Mouse (Mus musculus) heart, adult 2 months (tissue): ENCODE results near the gene Bnip3. TPM values are rescaled to one million over a fixed set of nuclear protein-coding genes. Genes with fewer than 3 reads are reported as not detected.

Experiments
- DNase-seq, 2 experiments: peaks; one replicate each; pipeline ENCODE4 v3.0.0; 2021
- H3K27ac ChIP-seq: fragments of 200-600 bp; 2 replicates; pipeline ENCODE4 v1.8.1; 2022
- H3K27me3 ChIP-seq: fragments of 200-500 bp; 2 replicates; pipeline ENCODE4 v1.6.1; 2012; ENCODE audit warnings: mild to moderate bottlenecking, low read length, inconsistent platforms, mixed read lengths; ENCODE audit not compliant: control insufficient read depth, insufficient read depth
- H3K36me3 ChIP-seq: fragments of 200-500 bp; 2 replicates; pipeline ENCODE4 v1.6.1; 2012; ENCODE audit warnings: low read length, inconsistent platforms; ENCODE audit not compliant: control insufficient read depth, insufficient read depth
- H3K4me1 ChIP-seq: fragments of 200-500 bp; 2 replicates; pipeline ENCODE4 v1.6.1; 2011; ENCODE audit warnings: low read length; ENCODE audit not compliant: control insufficient read depth, insufficient read depth
- H3K4me3 ChIP-seq: fragments of 200-600 bp; 2 replicates; pipeline ENCODE4 v1.8.1; 2022
- H3K79me2 ChIP-seq: fragments of 200-500 bp; replicated peaks from 2 replicates; pipeline ENCODE4 v1.6.1; 2012; ENCODE audit warnings: mild to moderate bottlenecking, inconsistent platforms, low read length, moderate library complexity, mixed read lengths; ENCODE audit not compliant: control insufficient read depth, insufficient read depth
- H3K9ac ChIP-seq: fragments of 200-500 bp; 2 replicates; pipeline ENCODE4 v1.6.1; 2012; ENCODE audit warnings: low read depth, mild to moderate bottlenecking, control low read depth, inconsistent platforms, low read length, mixed read lengths
- CTCF ChIP-seq: fragments of 200-600 bp; IDR thresholded peaks from 2 replicates; pipeline ENCODE4 v1.8.1; 2022; ENCODE audit warnings: antibody characterized with exemption, mild to moderate bottlenecking, moderate library complexity
- EP300 ChIP-seq: fragments of 200-500 bp; IDR thresholded peaks from 2 replicates; pipeline ENCODE4 v1.6.1; 2011; ENCODE audit warnings: low read depth, low read length, control low read depth; ENCODE audit not compliant: insufficient read depth
- POLR2A ChIP-seq: fragments of 200-500 bp; IDR thresholded peaks from 2 replicates; pipeline ENCODE4 v1.6.1; 2011; ENCODE audit warnings: mild to moderate bottlenecking, low read depth, low read length, control low read depth; ENCODE audit not compliant: insufficient read depth
- WGBS: fragments of 180-500 bp; shearing (Covaris S2); methylation state at CpG from one replicate; pipeline ENCODE4 v1.1.7; 2018; 5-methylcytosine and 5-hydroxymethylcytosine counted together
- intact Hi-C: fragments of 180-260 bp; cut with DNase I; formaldehyde crosslinking; loops from one replicate; pipeline ENCODE4 v1.15.1; 2025
- polyA plus RNA-seq: library from polyadenylated mRNA; depleted of rRNA; stranded (reverse); fragments of >200 nt; gene quantifications from 2 replicates; pipeline ENCODE4 v1.2.3, GENCODE M21; 2012
- total RNA-seq, 2 experiments: library from RNA; stranded (reverse); gene quantifications; 2 replicates each; pipeline ENCODE4 v1.2.3; 2021

Bnip3 gene
- total and polyA plus RNA-seq, 3 experiments: 48.7 to 401 (median 270) TPM

DNA sequence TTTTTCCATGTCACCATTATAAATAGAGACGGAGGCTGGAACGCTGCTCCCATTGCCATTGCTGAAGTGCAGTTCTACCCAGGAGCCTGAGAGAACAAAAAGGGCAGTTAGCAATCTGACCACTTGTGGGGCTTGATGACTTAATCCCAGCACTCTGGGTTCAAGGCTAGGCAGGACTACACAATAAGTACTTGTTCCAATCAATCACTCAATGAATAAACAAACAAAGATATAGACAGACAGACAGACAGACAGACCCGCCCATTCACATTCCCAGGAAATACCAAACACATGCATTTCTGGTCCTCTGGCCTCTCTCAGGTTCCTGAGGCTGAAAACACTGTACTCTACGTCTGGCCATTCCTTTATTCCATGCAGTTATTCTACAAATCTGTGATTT is 10.6 kb downstream of the Bnip3 start:
- 80% methylated on average over 4 of the region's 4 CpGs for WGBS
- intact Hi-C loops: no loop called here
- H3K27me3 ChIP-seq: no peaks in the 10 kb centered on the region
- no peak overlapping the region for H3K4me3 ChIP-seq
- H3K36me3 ChIP-seq: peaks cover 18% of the 10 kb centered on the region
- TF ChIP-seq CTCF: no peak
- no peak for TF ChIP-seq EP300
- no peak for TF ChIP-seq POLR2A
- no peaks in the 10 kb centered on the region; the same call in 1 of the 2 replicates for H3K79me2 ChIP-seq
- H3K27ac ChIP-seq: no peak overlapping the region
- H3K9ac ChIP-seq: no peak overlapping the region
- H3K4me1 ChIP-seq: peaks cover under 1% of the 10 kb centered on the region; the same call in 1 of the 2 replicates
- DNase-seq: no peak

DNA sequence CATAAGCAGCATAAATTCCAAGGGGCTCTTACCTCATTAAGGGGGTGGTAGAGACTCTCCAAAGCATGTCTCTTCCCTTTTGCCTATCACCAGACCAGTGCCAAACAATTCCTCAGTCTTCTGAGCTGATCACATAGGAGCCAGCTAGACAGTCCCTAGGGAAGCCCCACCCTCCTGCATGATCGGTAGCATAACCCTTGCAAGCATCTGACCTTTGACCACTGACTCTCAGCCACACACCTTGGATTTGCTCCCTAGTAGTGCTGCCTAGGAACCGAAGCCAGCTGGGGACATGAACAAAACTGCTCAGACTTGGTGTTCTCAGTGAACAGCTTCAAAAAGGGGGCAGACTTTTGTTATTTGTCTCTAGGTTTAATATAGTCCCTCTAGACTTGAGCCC is 11.2 kb downstream of the Bnip3 start:
- H3K27me3 ChIP-seq: no peaks in the 10 kb centered on the region
- no peaks in the 10 kb centered on the region; the same call in 1 of the 2 replicates for H3K79me2 ChIP-seq
- intact Hi-C loops: no loop called here
- H3K9ac ChIP-seq: no peak overlapping the region
- WGBS: 48% methylated on average over 2 of the region's 2 CpGs
- no peaks in the 10 kb centered on the region; the same call in 1 of the 2 replicates for H3K4me1 ChIP-seq
- TF ChIP-seq CTCF (no peak), EP300 (no peak), POLR2A (no peak)
- no peak overlapping the region for H3K4me3 ChIP-seq
- DNase-seq: no peak
- no peak overlapping the region for H3K27ac ChIP-seq
- peaks cover 16% of the 10 kb centered on the region for H3K36me3 ChIP-seq

DNA sequence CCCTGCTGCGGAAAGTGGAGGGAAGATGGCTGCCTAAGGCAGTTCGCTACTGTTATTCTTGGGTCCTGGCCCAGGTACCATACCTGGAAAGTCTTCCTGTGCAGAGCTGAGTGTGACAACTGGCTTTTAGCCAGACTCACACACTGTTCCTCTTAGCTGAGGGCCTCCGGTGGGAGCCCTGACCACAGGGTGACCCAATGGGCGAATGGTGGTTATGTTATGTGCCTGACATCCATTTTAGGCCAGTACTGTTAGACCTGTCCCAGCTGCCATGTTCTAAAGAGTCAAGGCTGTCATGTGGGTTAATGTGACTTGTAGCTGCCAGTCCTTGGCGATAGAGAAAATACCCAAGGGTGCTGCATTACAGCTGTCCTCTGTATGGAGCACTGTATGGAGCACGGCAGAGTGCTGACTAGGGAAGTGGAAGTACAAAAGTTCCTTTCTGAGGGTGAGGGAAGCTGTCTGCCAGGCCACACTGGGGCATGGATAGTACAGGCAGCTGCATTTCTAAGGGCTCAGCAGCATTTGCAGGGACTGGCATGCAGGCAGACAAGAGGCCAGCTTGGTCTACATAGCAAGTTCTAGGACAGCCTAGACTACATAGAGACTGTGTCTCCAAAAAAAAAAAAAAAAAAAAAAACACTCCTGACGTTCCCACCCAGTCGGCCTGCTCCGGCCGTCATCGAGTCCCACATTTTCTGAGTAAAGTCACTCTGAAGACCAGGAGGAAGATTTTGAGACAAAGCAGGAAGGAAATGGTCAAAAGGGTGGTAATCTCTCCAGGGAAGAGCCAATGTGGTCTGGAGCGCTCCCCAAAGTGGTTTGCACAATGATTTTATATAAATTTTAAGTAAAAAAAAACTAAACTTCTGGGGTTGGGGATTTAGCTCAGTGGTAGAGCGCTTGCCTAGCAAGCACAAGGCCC is 23.7 kb downstream of the Bnip3 start:
- 66% methylated on average over 13 of the region's 13 CpGs for WGBS
- no peaks in the 10 kb centered on the region for H3K4me1 ChIP-seq
- H3K27ac ChIP-seq: no peak overlapping the region
- no peak overlapping the region for H3K4me3 ChIP-seq
- intact Hi-C loops: no loop called here
- no peak for DNase-seq
- no peaks in the 10 kb centered on the region for H3K27me3 ChIP-seq
- TF ChIP-seq EP300: no peak
- no peak for TF ChIP-seq CTCF
- TF ChIP-seq POLR2A: no peak
- H3K36me3 ChIP-seq: no peaks in the 10 kb centered on the region
- H3K9ac ChIP-seq: no peak overlapping the region
- H3K79me2 ChIP-seq: no peaks in the 10 kb centered on the region

DNA sequence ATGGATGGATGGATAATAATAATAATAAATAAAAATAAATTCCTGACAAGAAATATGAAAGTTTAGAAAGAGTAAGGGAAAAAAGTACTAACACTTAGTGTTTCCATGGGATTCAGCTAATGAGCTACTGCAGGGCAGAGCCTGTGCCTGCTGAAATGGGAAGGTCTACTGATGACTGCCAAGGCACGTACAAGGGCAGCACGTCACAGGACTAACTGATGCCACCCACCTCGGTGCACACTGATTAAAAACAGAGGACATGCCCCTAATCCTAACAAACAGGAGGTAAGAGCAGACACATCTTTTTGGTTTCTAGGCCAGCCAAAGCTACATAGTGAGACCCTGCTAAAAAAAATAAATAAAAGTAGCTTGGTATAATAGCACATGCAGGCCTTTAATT is 25.6 kb downstream of the Bnip3 start:
- TF ChIP-seq CTCF (no peak), POLR2A (no peak), EP300 (no peak)
- Histone ChIP-seq H3K9ac (no peak overlapping the region), H3K36me3 (peaks cover 4% of the 10 kb centered on the region; the same call in 1 of the 2 replicates), H3K27ac (no peak overlapping the region), H3K79me2 (no peaks in the 10 kb centered on the region), H3K4me3 (no peak overlapping the region), H3K27me3 (no peaks in the 10 kb centered on the region), H3K4me1 (no peaks in the 10 kb centered on the region)
- DNase-seq: no peak
- WGBS: 89% methylated on average over 3 of the region's 3 CpGs
- intact Hi-C loops: no loop called here

DNA sequence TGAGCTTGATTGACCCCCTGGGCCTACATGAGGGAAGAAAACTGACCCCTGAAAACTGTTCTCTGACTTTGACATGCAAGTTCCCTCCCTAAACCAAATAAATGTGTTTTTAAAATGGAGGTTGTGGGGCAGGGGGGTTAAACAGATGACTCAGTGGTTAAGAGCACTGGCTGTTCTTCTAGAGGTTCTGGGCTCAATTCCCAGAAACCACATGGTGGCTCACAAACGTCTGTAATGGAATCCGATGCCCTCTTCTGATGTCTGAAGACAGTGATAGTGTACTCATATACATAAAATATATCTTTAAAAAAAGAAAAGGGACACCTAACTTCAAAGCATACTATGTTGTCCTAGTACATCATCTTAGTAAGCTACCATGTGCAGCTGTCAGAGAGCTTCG is 34.3 kb downstream of the Bnip3 start:
- TF ChIP-seq POLR2A: no peak
- no peak for TF ChIP-seq EP300
- TF ChIP-seq CTCF: no peak
- no peaks in the 10 kb centered on the region for H3K27me3 ChIP-seq
- H3K9ac ChIP-seq: no peak overlapping the region
- H3K36me3 ChIP-seq: peaks cover 18% of the 10 kb centered on the region; the same call in 1 of the 2 replicates
- H3K79me2 ChIP-seq: 0 out of 2 replicates have a peak, but pooled peaks cover 2% of the 10 kb centered on the region
- intact Hi-C loops: no loop called here
- WGBS: 58% methylated on average over 3 of the region's 3 CpGs
- H3K27ac ChIP-seq: no peak overlapping the region
- H3K4me1 ChIP-seq: peaks cover 2% of the 10 kb centered on the region; the same call in 1 of the 2 replicates
- H3K4me3 ChIP-seq: no peak overlapping the region
- DNase-seq: no peak

DNA sequence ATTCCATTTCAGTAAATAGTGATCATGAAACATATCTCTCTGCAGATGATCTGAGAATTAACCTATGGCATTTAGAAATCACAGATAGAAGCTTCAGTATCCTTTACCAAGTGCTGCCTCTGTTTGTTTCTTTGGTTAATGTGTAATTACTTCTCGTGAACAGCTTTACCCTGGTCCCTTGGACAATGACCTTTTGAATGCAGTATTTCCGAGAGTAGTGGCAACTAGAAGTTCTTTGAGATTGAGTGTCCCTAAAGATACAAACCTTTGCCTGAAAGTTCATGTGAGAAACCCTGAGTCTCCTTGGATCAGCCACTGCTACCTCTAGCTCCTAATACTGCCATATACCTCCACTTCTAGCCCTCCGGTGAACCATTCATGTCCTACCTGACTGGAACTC is 36.4 kb downstream of the Bnip3 start:
- WGBS: 86% methylated on average over 3 of the region's 3 CpGs
- H3K79me2 ChIP-seq: 0 out of 2 replicates have a peak, but pooled peaks cover 2% of the 10 kb centered on the region
- intact Hi-C loops: no loop called here
- TF ChIP-seq EP300 (no peak), CTCF (no peak), POLR2A (no peak)
- no peak overlapping the region for H3K9ac ChIP-seq
- H3K4me3 ChIP-seq: no peak overlapping the region
- no peak overlapping the region for H3K27ac ChIP-seq
- H3K27me3 ChIP-seq: no peaks in the 10 kb centered on the region
- H3K36me3 ChIP-seq: peaks cover 10% of the 10 kb centered on the region; the same call in 1 of the 2 replicates
- peaks cover 2% of the 10 kb centered on the region; the same call in 1 of the 2 replicates for H3K4me1 ChIP-seq
- DNase-seq: no peak
